Mouse (Mus musculus): ENCODE data around the gene Rnf41.

DNA sequence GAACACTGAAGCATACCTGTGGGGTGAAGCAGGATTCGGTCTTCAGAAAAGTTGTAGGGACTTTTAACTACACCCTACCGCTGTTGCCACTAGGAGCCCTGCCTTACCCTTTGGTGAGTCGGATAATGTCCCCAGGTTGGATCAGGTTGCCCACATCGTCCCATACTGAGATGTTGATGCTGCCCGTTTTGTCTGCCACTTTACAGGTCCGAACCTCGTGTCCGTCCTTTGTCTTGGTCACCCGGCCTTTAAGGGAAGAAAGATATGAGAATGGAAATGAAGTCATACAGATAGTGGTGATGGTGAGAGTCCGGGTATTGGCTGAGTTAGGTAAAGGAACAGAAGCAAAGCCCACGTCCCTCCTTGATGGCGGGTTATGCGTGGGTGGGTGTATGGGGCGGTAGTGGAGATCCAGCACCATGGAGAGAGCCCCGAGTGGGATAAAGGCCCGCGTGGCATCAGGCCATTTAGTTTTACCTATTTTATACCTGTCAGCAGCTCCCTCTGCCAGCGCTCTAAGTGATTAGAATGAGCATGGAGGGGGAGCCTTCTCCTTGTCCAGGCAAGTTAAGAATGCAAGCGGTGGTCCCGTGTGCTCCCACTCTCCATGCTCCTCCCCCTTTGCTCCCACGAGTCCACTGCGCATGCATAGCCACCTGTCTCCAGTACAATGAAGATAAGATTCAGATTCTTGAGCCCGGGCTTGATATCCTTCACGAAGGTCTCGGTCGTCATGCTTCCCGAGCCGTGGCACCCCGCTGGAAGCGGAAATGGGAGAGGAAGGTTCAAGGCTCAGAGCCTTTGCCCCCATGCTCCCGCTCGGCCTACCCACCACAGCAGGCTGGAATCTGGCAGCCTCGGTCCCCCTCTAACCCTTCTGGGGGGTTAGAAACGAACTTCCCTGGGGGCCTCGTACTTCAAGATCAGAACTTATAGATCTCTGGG is 2.6 kb upstream of the Rnf41 start:
- no peak for TF ChIP-seq CTCF (IDR thresholded peaks at IDR 0.05 in 2 of 3, conservative IDR thresholded peaks at IDR 0.05 in 1 of 3; ENCODE audit: control insufficient read depth in 1 of 3, insufficient read depth in 1 of 3, low read depth in 2 of 3, low read length in 3 of 3, poor library complexity in 1 of 3, severe bottlenecking in 1 of 3)
- TF ChIP-seq POLR2A (IDR thresholded peaks at IDR 0.05; ENCODE audit: control insufficient read depth in 1 of 2, insufficient read depth in 1 of 2, low read depth in 1 of 2, low read length in 2 of 2, poor library complexity in 1 of 2): peak; percentile 26 to 28; a peak in 2 of 4 replicates
- 0 out of 4 replicates have a peak, but pooled peaks of 1 of the 2 experiments have one; percentile 2 for TF ChIP-seq EP300 (IDR thresholded peaks at IDR 0.05; ENCODE audit: low read depth in 1 of 2, low read length in 2 of 2)
- no peak for TF ChIP-seq E2F4 (IDR thresholded peaks at IDR 0.05; ENCODE audit: borderline replicate concordance, low read depth, low read length)
- no peak for TF ChIP-seq MAZ (IDR thresholded peaks at IDR 0.05; ENCODE audit: low read depth, low read length)
- no peak for TF ChIP-seq UBTF (IDR thresholded peaks at IDR 0.05; ENCODE audit: borderline replicate concordance, insufficient read depth, low read depth, low read length)
- no peak for TF ChIP-seq ZMIZ1 (IDR thresholded peaks at IDR 0.05; ENCODE audit: low read depth, low read length)
- TF ChIP-seq ETS1 (IDR thresholded peaks at IDR 0.05; ENCODE audit: low read depth, low read length): no peak
- no peak for TF ChIP-seq JUND (IDR thresholded peaks at IDR 0.05; ENCODE audit: low read depth, low read length)
- TF ChIP-seq USF2 (IDR thresholded peaks at IDR 0.05; ENCODE audit: borderline replicate concordance in 1 of 2, insufficient read depth in 1 of 2, low read depth in 1 of 2, low read length in 2 of 2): no peak
- no peak; the same call in none of the 2 replicates for TF ChIP-seq MAX (IDR thresholded peaks at IDR 0.05; ENCODE audit: low read length)
- no peak for TF ChIP-seq ZC3H11A (IDR thresholded peaks at IDR 0.05; ENCODE audit: low read depth, low read length)
- TF ChIP-seq MXI1 (IDR thresholded peaks at IDR 0.05; ENCODE audit: low read depth, low read length): peak; percentile 77
- no peak for TF ChIP-seq TBP (IDR thresholded peaks at IDR 0.05; ENCODE audit: low read depth, low read length)

Data from MEL (cell line).